Mouse (Mus musculus) ES-E14 (cell line): Measurements from ENCODE around the gene Eral1. TPM values are rescaled to one million over a fixed set of nuclear protein-coding genes. Genes with fewer than 3 reads are reported as not detected.
A peak's percentile ranks its signal among the peaks of the same experiment; 100 is the strongest.

Source experiments
- DNase-seq: peaks from one replicate; pipeline ENCODE4 v3.0.0-alpha.2; 2013; ENCODE audit warnings: low read depth, low spot score
- H3K27ac ChIP-seq: 2 replicates; pipeline ENCODE4 v1.5.1; 2012; ENCODE audit warnings: low read depth, mild to moderate bottlenecking, low read length, moderate library complexity, mixed read lengths; ENCODE audit not compliant: poor library complexity, insufficient read depth, severe bottlenecking
- H3K36me3 ChIP-seq: 2 replicates; pipeline ENCODE4 v1.6.1; 2012; ENCODE audit warnings: mild to moderate bottlenecking, low read length, moderate library complexity, mixed read lengths; ENCODE audit not compliant: control insufficient read depth, poor library complexity, insufficient read depth, severe bottlenecking
- H3K4me1 ChIP-seq, 2 experiments: fragments of 150-350 bp in 1 of 2; sonication (generic) in 1 of 2; 2 replicates each; pipeline ENCODE4 v1.6.1; 2012; ENCODE audit warnings: low read length in 2 of 2, mild to moderate bottlenecking in 1 of 2, mixed read lengths in 1 of 2; ENCODE audit not compliant: control insufficient read depth in 2 of 2, insufficient read depth in 2 of 2, poor library complexity in 1 of 2
- H3K4me3 ChIP-seq, 2 experiments: fragments of 150-350 bp in 1 of 2; sonication (generic) in 1 of 2; 2 replicates each; pipeline ENCODE4 v1.5.1; 2012; ENCODE audit warnings: low read length in 2 of 2, low read depth in 1 of 2, mild to moderate bottlenecking in 1 of 2, mixed read lengths in 1 of 2; ENCODE audit not compliant: insufficient read depth in 1 of 2, poor library complexity in 1 of 2, severe bottlenecking in 1 of 2
- H3K9ac ChIP-seq: 2 replicates; pipeline ENCODE4 v1.6.1; 2012; ENCODE audit warnings: low read depth, mild to moderate bottlenecking, low read length, mixed read lengths; ENCODE audit not compliant: poor library complexity, insufficient read depth, severe bottlenecking
- H3K9me3 ChIP-seq: fragments of 150-350 bp; sonication (generic); 2 replicates; pipeline ENCODE4 v1.6.1; 2012; ENCODE audit warnings: low read depth, mild to moderate bottlenecking, low read length; ENCODE audit not compliant: control insufficient read depth, insufficient read depth
- CHD2 ChIP-seq: IDR thresholded peaks from 2 replicates; pipeline ENCODE4 v1.6.1; 2014; ENCODE audit warnings: mild to moderate bottlenecking, low read depth, low read length, inconsistent platforms
- HCFC1 ChIP-seq: IDR thresholded peaks from 2 replicates; pipeline ENCODE4 v1.6.1; 2012; ENCODE audit warnings: low read length, inconsistent platforms, borderline replicate concordance; ENCODE audit not compliant: insufficient read depth
- MAFK ChIP-seq: IDR thresholded peaks from 2 replicates; pipeline ENCODE4 v1.6.1; 2014; ENCODE audit warnings: mild to moderate bottlenecking, low read depth, low read length, inconsistent platforms; ENCODE audit not compliant: insufficient read depth
- ZC3H11A ChIP-seq: IDR thresholded peaks from 2 replicates; pipeline ENCODE4 v1.6.1; 2012; ENCODE audit warnings: low read depth, mild to moderate bottlenecking, inconsistent platforms, low read length, borderline replicate concordance
- ZNF384 ChIP-seq: IDR thresholded peaks from 2 replicates; pipeline ENCODE4 v1.6.1; 2012; ENCODE audit warnings: low read depth, low read length, inconsistent platforms
- in situ Hi-C, 2 experiments: fragments of 600-800 bp; cut with MboI; formaldehyde crosslinking; loops; one replicate each; pipeline ENCODE4 v1.15.1; 2025; ENCODE audit warnings: low sequenced_read_pairs in 2 of 2, inconsistent platforms in 1 of 2; ENCODE audit not compliant: unreplicated experiment in 2 of 2
- total RNA-seq: library from RNA; depleted of rRNA; stranded (reverse); fragments of 300-350 nt; gene quantifications from 2 replicates; pipeline ENCODE4 v1.2.3, GENCODE M21; 2012; rRNA removed

Gene Eral1
- total RNA-seq = 29.6 and 33.5 TPM in 2 replicates

DNA sequence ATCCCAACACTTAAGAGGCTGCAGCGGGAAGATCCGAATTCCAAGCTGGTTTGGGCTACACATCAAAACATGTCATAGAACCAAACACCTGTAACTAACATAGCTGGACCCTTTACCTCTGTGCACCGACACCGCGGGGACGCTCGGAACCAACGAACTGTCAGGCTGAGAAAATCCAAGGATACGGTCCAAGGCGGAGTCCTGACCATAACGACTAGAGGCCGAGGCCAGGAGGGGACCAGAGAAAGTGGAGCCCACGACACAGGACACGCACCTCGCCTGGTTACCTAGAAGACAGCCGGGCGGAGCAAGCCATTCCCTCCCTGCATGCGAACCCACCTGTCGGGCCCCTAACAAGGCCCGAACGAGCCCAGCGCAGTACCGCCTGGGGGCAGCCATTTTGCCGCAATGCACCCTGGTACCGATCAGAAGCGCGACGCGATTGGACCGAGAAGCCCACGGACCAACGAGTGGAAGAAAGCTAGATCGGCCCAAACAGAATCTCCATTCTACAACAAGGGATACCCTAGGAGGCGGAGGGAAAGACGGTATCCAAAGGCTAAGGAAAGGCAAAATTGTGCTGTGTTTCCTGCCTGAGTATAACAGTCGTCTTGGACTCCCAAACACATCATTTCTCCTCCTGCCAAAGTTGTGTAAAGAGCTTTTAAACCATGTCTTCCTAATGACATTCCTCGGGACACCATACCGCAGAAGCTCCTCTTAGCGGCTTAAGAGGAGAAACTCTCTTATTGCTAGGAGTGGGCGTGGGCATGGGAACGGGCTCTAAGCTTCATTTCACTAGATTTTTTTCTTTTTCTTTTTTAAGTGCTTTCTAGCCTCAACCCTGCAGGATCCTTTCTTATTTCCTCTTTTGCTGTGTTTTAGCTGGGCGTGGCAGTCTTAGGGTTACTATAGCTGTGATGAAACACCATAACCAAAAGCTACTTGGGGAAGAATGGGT is at the start of gene Eral1:
Eral1 (minus strand) TSS at position 423 of the 961 bp plus-strand sequence.
- Histone ChIP-seq H3K4me3 (peak within 1 kb of the TSS; percentile 93 to 98), H3K27ac (peak within 1 kb of the TSS; percentile 43; the same call in 1 of the 2 replicates), H3K36me3 (peaks cover 2% of the 10 kb centered on the region; the same call in 1 of the 2 replicates), H3K9ac (peak within 1 kb of the TSS; percentile 98), H3K4me1 (peaks cover 0 to 3% of the 10 kb centered on the region in 2 experiments; a peak in 1 of 4 replicates), H3K9me3 (no peaks in the 10 kb centered on the region)
- DNase-seq = peak; percentile 79
- no peak for TF ChIP-seq CHD2
- no peak for TF ChIP-seq MAFK
- TF ChIP-seq HCFC1 = peak; percentile 76
- TF ChIP-seq ZC3H11A = no peak
- no peak for TF ChIP-seq ZNF384
- in situ Hi-C loops = no loop called here

DNA sequence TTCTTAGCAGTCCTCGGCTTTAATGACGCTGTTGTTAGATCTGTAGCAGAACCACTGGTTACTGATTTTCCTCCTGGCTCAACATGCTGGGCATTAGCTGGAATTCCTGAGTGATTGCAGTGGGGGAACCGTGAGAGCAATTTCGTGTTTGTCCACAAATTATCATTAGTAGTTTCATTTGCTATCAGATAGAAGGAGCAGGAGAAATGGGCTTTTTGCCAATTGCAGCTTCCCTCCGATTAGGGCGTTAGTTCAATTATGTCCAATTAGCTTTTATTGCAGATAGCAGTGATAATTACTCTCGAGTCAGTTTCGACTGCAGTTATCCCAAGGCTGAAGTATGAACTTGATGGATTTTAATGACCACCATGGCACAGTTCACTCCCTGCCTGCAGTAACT is 49.3 kb upstream of the Eral1 start:
- H3K36me3 ChIP-seq = no peaks in the 10 kb centered on the region
- peaks cover 2 to 6% of the 10 kb centered on the region in 2 experiments; a peak in 1 of 4 replicates for H3K4me1 ChIP-seq
- no peaks in the 10 kb centered on the region for H3K9me3 ChIP-seq
- in situ Hi-C loops = no loop called here
- no peak overlapping the region for H3K9ac ChIP-seq
- H3K27ac ChIP-seq = no peak overlapping the region
- no peak overlapping the region for H3K4me3 ChIP-seq
- TF ChIP-seq HCFC1 = no peak
- no peak for TF ChIP-seq ZNF384
- TF ChIP-seq ZC3H11A = no peak
- DNase-seq = no peak

DNA sequence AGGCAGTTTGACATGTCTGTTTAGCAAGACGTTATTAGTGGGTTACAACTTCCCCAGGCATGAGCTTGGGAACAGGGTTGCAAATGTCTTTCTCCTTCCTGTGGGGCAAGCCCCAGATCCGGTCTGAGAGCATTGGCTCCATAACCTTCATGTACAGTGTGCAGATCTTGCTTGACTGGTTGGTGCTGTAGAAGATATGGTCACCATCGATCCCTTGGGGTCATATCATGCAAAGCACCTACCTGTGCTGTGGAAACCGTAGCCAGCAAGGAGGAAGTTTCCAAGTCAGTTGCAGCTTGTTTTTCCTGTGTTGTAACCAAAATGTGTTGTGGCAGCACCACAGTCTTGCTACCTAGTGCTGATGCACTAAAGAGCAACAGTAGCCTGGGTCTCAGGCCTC is 46.6 kb upstream of the Eral1 start:
- no peak overlapping the region for H3K4me3 ChIP-seq
- peaks cover 4 to 8% of the 10 kb centered on the region in 2 experiments; a peak in 1 of 4 replicates for H3K4me1 ChIP-seq
- no peaks in the 10 kb centered on the region for H3K36me3 ChIP-seq
- no peak for DNase-seq
- in situ Hi-C loops = no loop called here
- H3K27ac ChIP-seq = no peak overlapping the region
- no peak for TF ChIP-seq MAFK
- no peak for TF ChIP-seq ZNF384
- H3K9ac ChIP-seq = no peak overlapping the region
- no peaks in the 10 kb centered on the region for H3K9me3 ChIP-seq

DNA sequence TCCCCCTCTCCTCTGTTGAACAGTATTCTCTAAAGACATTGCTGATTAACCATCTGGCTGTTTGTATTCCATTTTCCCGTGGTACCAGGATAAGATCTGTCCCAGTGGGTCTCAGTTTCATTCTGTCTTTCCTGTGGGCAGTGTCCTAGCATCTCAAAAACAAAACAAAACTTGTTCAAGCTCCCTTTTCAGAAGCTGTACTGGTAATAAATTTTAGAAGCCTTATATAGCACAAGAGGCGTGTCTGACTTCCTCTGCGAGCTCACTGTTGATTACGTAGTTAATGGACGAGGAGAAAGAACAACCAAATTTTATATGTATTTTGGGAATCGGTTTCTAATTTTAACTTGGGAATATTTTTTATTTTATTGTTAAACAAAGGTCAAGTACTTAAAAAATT is 45.5 kb upstream of the Eral1 start:
- Histone ChIP-seq H3K27ac (no peak overlapping the region), H3K4me1 (peaks cover 4 to 8% of the 10 kb centered on the region in 2 experiments; a peak in 1 of 4 replicates), H3K4me3 (no peak overlapping the region), H3K9me3 (no peaks in the 10 kb centered on the region), H3K9ac (no peak overlapping the region), H3K36me3 (no peaks in the 10 kb centered on the region)
- in situ Hi-C loops = no loop called here
- DNase-seq = no peak
- no peak for TF ChIP-seq CHD2
- TF ChIP-seq HCFC1 = no peak
- no peak for TF ChIP-seq MAFK
- no peak for TF ChIP-seq ZC3H11A
